Mouse (Mus musculus) splenic B cell, adult 2 months (primary cell): ENCODE results near the gene Mid1.

Source experiments
- DNase-seq: peaks from one replicate; pipeline ENCODE4 v3.0.0-alpha.2; 2011; ENCODE audit warnings: low read depth, low spot score
- H3K27me3 ChIP-seq: 2 replicates; pipeline ENCODE4 v1.6.1; 2012; ENCODE audit warnings: mild to moderate bottlenecking, low read length, moderate library complexity, mixed read lengths; ENCODE audit not compliant: control insufficient read depth, poor library complexity, insufficient read depth, severe bottlenecking
- H3K36me3 ChIP-seq: 2 replicates; pipeline ENCODE4 v1.6.1; 2012; ENCODE audit warnings: mild to moderate bottlenecking, low read length, moderate library complexity, mixed read lengths; ENCODE audit not compliant: control insufficient read depth, poor library complexity, insufficient read depth, severe bottlenecking

Mid1 gene

GRCm38 (mm10) chrX:169794831-169795311 is 109.9 kb downstream of the Mid1 start:
- no peak for DNase-seq
- no peaks in the 10 kb centered on the region for H3K27me3 ChIP-seq
- H3K36me3 ChIP-seq = no peaks in the 10 kb centered on the region

GRCm38 (mm10) chrX:169797148-169797547 is 112.1 kb downstream of the Mid1 start:
- no peaks in the 10 kb centered on the region for H3K27me3 ChIP-seq
- no peaks in the 10 kb centered on the region for H3K36me3 ChIP-seq
- DNase-seq = no peak

- Histone ChIP-seq H3K27me3 (no peaks in the 10 kb centered on the region), H3K36me3 (no peaks in the 10 kb centered on the region)
- peak; percentile 36 for DNase-seq
These were observed 114.1 kb downstream of the Mid1 start for GRCm38 (mm10) chrX:169798987-169799680.

GRCm38 (mm10) chrX:169800238-169800637 is 115.2 kb downstream of the Mid1 start:
- no peak for DNase-seq
- Histone ChIP-seq H3K27me3 (no peaks in the 10 kb centered on the region), H3K36me3 (no peaks in the 10 kb centered on the region)

GRCm38 (mm10) chrX:169805791-169806190 is 120.8 kb downstream of the Mid1 start:
- no peak for DNase-seq
- Histone ChIP-seq H3K36me3 (no peaks in the 10 kb centered on the region), H3K27me3 (no peaks in the 10 kb centered on the region)

- Histone ChIP-seq H3K36me3 (no peaks in the 10 kb centered on the region), H3K27me3 (no peaks in the 10 kb centered on the region)
- no peak for DNase-seq
These were observed 122.7 kb downstream of the Mid1 start for GRCm38 (mm10) chrX:169807744-169808143.

GRCm38 (mm10) chrX:169811318-169811717 is 126.3 kb downstream of the Mid1 start:
- no peaks in the 10 kb centered on the region for H3K27me3 ChIP-seq
- DNase-seq = no peak
- H3K36me3 ChIP-seq = no peaks in the 10 kb centered on the region

GRCm38 (mm10) chrX:169811783-169812182 is 126.8 kb downstream of the Mid1 start:
- H3K27me3 ChIP-seq = no peaks in the 10 kb centered on the region
- H3K36me3 ChIP-seq = no peaks in the 10 kb centered on the region
- DNase-seq = no peak

GRCm38 (mm10) chrX:169813673-169814072 is 128.7 kb downstream of the Mid1 start:
- Histone ChIP-seq H3K36me3 (no peaks in the 10 kb centered on the region), H3K27me3 (no peaks in the 10 kb centered on the region)
- no peak for DNase-seq

- H3K27me3 ChIP-seq = no peaks in the 10 kb centered on the region
- no peak for DNase-seq
These were observed 141.9 kb downstream of the Mid1 start for GRCm38 (mm10) chrX:169826947-169827346.

GRCm38 (mm10) chrX:169827720-169828119 is 142.7 kb downstream of the Mid1 start:
- Histone ChIP-seq H3K36me3 (no peaks in the 10 kb centered on the region), H3K27me3 (no peaks in the 10 kb centered on the region)
- DNase-seq = no peak

More at GRCm38 (mm10) chrX:169826947-169827346, 141.9 kb downstream of the Mid1 start:
- H3K36me3 ChIP-seq = no peaks in the 10 kb centered on the region

GRCm38 (mm10) chrX:169828136-169828535 is 143.1 kb downstream of the Mid1 start:
- Histone ChIP-seq H3K27me3 (no peaks in the 10 kb centered on the region), H3K36me3 (no peaks in the 10 kb centered on the region)
- peak; percentile 1 for DNase-seq

GRCm38 (mm10) chrX:169830052-169830451 is 145.1 kb downstream of the Mid1 start:
- DNase-seq = no peak
- H3K27me3 ChIP-seq = no peaks in the 10 kb centered on the region

GRCm38 (mm10) chrX:169837947-169838649 is 153.1 kb downstream of the Mid1 start:
- DNase-seq = no peak
- Histone ChIP-seq H3K36me3 (no peaks in the 10 kb centered on the region), H3K27me3 (no peaks in the 10 kb centered on the region)

More at GRCm38 (mm10) chrX:169830052-169830451, 145.1 kb downstream of the Mid1 start:
- no peaks in the 10 kb centered on the region for H3K36me3 ChIP-seq

- H3K36me3 ChIP-seq = no peaks in the 10 kb centered on the region
- no peaks in the 10 kb centered on the region for H3K27me3 ChIP-seq
- no peak for DNase-seq
These were observed 153.6 kb downstream of the Mid1 start for GRCm38 (mm10) chrX:169838650-169838971.
